Mouse (Mus musculus): ENCODE data around the gene Cdk5rap3. TPM values are rescaled to one million over a fixed set of nuclear protein-coding genes. Genes with fewer than 3 reads are reported as not detected.

The Cdk5rap3 gene
- polyA plus RNA-seq, 1 experiment from 2014 or later: 106 TPM

DNA sequence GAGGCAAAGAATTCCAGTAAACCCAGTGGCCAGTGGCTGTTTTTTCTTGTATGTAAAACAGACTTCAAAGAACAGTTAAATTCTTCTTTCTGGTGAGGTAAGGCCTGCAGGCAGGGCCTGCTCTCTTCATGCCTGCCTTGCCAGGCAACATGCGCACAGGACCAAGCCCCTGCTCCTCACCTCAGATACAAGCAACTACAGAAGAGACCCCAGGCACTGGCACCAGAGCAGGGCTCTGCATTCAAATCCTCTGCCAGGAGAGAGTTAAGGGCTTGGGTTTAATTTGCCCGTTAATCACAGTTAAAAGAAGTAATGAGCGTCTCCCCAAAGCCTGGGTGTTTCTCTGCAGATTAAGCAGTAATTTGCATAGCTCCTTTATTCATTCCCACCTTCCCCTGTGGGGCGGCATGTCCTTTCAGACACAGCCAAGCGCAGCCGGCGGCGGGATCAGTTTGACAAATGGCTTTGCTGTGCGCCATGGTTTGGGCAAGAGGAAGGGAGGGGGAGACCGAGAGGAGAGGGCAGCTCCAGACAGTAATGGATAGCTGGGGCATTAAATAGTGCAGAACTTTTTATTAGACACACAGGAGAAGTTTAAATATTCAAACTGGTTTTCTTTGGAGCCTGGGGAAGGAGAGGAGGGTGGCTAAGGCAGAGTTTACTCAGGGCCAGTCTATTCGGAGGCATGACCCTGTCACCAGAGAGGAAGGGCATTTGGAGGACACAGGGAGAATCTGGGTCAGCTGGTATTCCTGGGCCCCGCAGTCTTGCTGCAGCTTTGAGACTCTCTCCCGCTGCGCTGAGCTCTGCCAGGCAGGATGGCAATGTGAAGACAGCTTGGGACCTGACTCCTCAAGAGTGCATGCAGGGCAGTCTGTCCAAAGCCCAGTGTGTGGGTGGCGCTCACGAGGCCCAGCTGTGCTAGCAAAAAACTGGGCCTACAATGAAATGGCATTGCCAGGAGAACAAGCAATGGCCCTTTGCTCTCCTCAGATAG is 13.4 kb downstream of the Cdk5rap3 start:
- H3K4me3 ChIP-seq (replicated peaks; ENCODE audit: low read length): no peak overlapping the region
- H3K4me2 ChIP-seq (ENCODE audit: low read length): no peak overlapping the region
- no peaks in the 10 kb centered on the region for H3K27me3 ChIP-seq (replicated peaks; ENCODE audit: control insufficient read depth, insufficient read depth, low read length)
- H3K4me1 ChIP-seq (replicated peaks; ENCODE audit: control insufficient read depth, insufficient read depth, low read length): peaks cover 49% of the 10 kb centered on the region
- no peaks in the 10 kb centered on the region for H3K9me3 ChIP-seq (ENCODE audit: control insufficient read depth, low read length)
- WGBS: 4% methylated on average over 16 of the region's 16 CpGs
- peak; percentile 92 for ATAC-seq
- peak overlapping the region; percentile 91 for H3K27ac ChIP-seq (ENCODE audit: low read length)
- H3K36me3 ChIP-seq (ENCODE audit: control insufficient read depth, insufficient read depth): 0 out of 2 replicates have a peak, but pooled peaks cover 3% of the 10 kb centered on the region
- H3K9ac ChIP-seq (replicated peaks; ENCODE audit: low read depth, low read length): 0 out of 2 replicates have a peak overlapping the region, but pooled peaks have one; percentile 27

DNA sequence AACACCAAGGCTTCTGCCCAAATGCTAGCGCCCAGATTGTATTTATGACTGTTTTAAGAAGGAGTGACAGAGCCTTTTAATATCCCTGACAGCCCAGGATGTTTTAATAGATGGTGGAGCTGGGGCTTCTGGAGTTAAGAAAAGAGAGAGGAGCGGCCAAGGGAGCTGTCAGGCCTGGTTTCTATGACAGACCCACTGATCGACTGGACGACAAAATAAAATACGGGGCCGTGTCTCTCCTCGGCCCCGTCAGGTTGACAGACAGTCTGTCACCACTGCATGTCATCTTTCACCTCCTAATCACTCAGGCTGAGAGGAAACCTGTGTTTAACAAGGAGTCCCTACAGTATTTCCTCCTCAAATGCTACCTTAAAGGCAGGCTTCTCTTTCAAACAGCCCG is 15.0 kb downstream of the Cdk5rap3 start:
- Histone ChIP-seq H3K36me3 (ENCODE audit: control insufficient read depth, insufficient read depth) (no peaks in the 10 kb centered on the region), H3K9me3 (ENCODE audit: control insufficient read depth, low read length) (no peaks in the 10 kb centered on the region), H3K4me3 (replicated peaks; ENCODE audit: low read length) (no peak overlapping the region), H3K27me3 (replicated peaks; ENCODE audit: control insufficient read depth, insufficient read depth, low read length) (no peaks in the 10 kb centered on the region), H3K4me1 (replicated peaks; ENCODE audit: control insufficient read depth, insufficient read depth, low read length) (peaks cover 52% of the 10 kb centered on the region), H3K4me2 (ENCODE audit: low read length) (no peak overlapping the region), H3K27ac (ENCODE audit: low read length) (peak overlapping the region; percentile 38), H3K9ac (replicated peaks; ENCODE audit: low read depth, low read length) (no peak overlapping the region)
- ATAC-seq: no peak
- 33% methylated on average over 9 of the region's 9 CpGs for WGBS

DNA sequence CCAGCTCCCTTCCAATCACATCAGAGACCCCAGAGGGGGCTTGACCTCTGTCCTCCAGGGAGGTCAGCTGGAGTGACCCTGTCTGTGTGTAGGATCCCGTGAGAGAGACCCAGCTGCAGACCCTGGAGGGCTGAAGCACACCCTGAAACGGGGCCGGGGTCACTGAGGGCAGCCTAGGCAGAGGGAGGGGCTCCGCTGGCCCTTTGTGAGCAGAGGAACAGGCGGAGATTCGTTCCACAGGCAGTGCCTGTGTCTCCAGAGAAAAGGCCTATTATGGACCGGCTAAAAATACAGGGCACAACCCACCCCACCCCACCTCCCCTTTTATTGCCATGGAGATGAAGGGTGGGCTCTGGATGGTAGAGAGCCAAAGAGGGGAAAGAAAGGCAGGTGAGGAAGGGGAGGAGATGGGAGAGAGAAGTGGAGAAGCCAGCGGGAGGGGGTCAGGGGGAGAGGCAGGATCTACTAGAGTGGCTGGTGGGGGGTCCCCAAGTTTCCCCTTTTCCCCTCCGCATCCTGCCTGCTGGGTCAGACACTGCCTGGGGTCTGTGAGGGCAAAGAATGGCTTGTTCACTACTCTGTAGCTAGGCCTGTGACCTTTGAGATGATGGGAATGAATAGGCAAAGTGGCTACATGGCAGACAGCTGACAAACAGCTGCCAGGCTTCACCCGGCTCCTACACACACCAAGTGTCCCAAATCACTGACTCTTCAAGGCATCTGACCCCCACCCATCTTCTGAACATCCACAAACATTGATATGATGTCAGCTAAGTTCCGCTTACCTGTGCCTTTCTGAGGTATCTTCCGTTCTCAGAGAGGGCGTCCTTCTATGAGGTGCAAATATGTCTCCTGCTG is 16.6 kb downstream of the Cdk5rap3 start:
- Histone ChIP-seq H3K27ac (ENCODE audit: low read length) (peak overlapping the region; percentile 67; the same call in 1 of the 2 replicates), H3K9ac (replicated peaks; ENCODE audit: low read depth, low read length) (peak overlapping the region; percentile 37), H3K4me3 (replicated peaks; ENCODE audit: low read length) (no peak overlapping the region), H3K27me3 (replicated peaks; ENCODE audit: control insufficient read depth, insufficient read depth, low read length) (no peaks in the 10 kb centered on the region), H3K4me2 (ENCODE audit: low read length) (no peak overlapping the region; the same call in 1 of the 2 replicates), H3K9me3 (ENCODE audit: control insufficient read depth, low read length) (no peaks in the 10 kb centered on the region), H3K4me1 (replicated peaks; ENCODE audit: control insufficient read depth, insufficient read depth, low read length) (peaks cover 51% of the 10 kb centered on the region), H3K36me3 (ENCODE audit: control insufficient read depth, insufficient read depth) (no peaks in the 10 kb centered on the region)
- ATAC-seq: no peak
- WGBS: 24% methylated on average over 13 of the region's 13 CpGs

DNA sequence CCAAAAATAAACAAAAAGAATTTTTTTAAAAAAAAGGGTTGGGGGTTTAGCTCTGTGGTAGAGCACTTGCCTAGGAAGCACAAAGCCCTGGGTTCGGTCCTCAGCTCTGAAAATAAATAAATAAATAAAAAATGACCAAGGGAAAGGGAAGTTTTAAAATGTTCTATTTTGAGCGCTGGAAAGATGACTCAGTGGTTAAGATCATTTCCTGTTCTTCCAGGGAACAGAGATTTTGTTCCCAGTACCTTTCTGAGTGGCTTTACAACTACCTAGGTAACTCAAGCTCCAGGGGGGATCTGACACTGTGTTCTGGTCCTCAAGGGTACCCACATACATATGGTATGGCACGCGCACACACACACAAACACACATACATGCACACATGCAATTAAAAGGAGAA is 20.4 kb downstream of the Cdk5rap3 start:
- Histone ChIP-seq H3K36me3 (ENCODE audit: control insufficient read depth, insufficient read depth) (no peaks in the 10 kb centered on the region), H3K9me3 (ENCODE audit: control insufficient read depth, low read length) (no peaks in the 10 kb centered on the region), H3K27me3 (replicated peaks; ENCODE audit: control insufficient read depth, insufficient read depth, low read length) (no peaks in the 10 kb centered on the region), H3K4me1 (replicated peaks; ENCODE audit: control insufficient read depth, insufficient read depth, low read length) (peaks cover 33% of the 10 kb centered on the region), H3K4me3 (replicated peaks; ENCODE audit: low read length) (no peak overlapping the region), H3K4me2 (ENCODE audit: low read length) (no peak overlapping the region), H3K27ac (ENCODE audit: low read length) (no peak overlapping the region), H3K9ac (replicated peaks; ENCODE audit: low read depth, low read length) (no peak overlapping the region)
- WGBS: 94% methylated on average over 4 of the region's 4 CpGs
- ATAC-seq: no peak

DNA sequence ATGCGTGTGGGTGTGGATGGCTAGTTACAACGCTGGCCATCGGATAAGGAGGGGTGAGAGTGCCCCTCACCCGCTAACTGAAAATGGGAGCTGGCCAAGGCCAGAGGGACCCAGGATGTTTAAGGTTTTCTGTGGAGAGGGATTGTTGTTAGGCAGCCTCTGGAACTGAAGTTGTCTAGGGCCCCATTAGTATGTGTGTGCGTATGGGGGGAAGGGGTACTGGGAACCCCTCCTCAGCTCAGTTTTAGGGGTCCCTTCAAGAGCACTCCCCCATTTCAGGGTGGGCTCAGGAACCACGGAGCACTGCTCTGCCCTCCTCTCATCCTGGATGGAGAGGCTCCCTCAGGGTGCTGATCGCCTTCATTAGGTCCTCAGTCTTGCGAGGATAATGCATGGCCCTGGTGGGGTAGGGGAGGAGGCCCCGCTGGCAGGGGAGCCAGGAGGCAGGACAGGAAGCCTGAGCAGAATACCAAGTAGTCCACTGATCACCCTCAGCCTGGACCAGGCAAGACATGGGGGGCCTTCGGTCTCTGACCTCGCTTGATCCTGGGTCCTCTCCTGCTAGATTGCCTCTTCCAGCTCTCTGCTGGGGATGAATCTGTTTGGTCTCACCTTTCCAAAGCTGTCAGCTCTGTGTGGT is 23.0 kb downstream of the Cdk5rap3 start:
- ATAC-seq: peak; percentile 82
- WGBS: 25% methylated on average over 11 of the region's 11 CpGs
- H3K4me2 ChIP-seq (ENCODE audit: low read length): no peak overlapping the region
- H3K4me1 ChIP-seq (replicated peaks; ENCODE audit: control insufficient read depth, insufficient read depth, low read length): peaks cover 19% of the 10 kb centered on the region
- H3K27ac ChIP-seq (ENCODE audit: low read length): peak overlapping the region; percentile 31; the same call in 1 of the 2 replicates
- no peaks in the 10 kb centered on the region for H3K27me3 ChIP-seq (replicated peaks; ENCODE audit: control insufficient read depth, insufficient read depth, low read length)
- no peaks in the 10 kb centered on the region for H3K9me3 ChIP-seq (ENCODE audit: control insufficient read depth, low read length)
- no peaks in the 10 kb centered on the region for H3K36me3 ChIP-seq (ENCODE audit: control insufficient read depth, insufficient read depth)
- H3K9ac ChIP-seq (replicated peaks; ENCODE audit: low read depth, low read length): no peak overlapping the region
- no peak overlapping the region for H3K4me3 ChIP-seq (replicated peaks; ENCODE audit: low read length)

DNA sequence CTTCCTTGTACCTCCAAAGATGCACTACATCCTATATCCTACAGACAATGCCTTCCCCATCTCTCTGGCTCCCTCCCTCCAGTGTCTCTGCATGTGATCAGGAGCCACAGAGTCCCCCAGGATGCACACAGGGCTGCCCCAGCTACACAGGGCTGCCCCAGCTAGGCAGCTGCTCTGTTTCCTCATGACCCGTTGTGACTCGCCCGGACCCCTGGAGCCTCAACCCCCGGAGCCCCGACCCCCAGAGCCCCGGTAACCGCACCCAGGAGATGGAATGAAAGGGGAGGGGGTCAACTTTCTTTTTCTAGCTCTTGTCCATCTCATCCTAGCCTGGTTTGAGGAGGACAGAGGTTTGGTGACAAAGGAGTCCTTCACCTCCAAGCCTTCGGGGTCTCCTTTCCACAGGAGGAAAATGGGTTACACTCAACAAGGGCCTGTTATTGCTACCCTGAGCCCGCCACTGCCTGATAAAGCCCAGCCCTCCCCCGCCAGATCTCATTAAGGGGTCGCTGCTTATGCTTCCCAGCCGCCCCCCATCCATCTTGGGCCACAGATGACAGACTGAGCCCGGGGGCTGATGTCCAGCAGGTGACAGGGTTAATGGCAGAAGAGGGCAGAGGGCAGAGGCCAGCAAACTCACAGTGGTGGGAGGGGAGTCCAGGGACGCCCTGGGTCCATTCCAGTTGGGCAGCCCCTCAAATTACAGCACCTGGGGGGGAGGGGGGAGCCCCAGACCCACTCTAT is 24.3 kb downstream of the Cdk5rap3 start:
- no peak overlapping the region for H3K27ac ChIP-seq (ENCODE audit: low read length)
- 71% methylated on average over 14 of the region's 14 CpGs for WGBS

DNA sequence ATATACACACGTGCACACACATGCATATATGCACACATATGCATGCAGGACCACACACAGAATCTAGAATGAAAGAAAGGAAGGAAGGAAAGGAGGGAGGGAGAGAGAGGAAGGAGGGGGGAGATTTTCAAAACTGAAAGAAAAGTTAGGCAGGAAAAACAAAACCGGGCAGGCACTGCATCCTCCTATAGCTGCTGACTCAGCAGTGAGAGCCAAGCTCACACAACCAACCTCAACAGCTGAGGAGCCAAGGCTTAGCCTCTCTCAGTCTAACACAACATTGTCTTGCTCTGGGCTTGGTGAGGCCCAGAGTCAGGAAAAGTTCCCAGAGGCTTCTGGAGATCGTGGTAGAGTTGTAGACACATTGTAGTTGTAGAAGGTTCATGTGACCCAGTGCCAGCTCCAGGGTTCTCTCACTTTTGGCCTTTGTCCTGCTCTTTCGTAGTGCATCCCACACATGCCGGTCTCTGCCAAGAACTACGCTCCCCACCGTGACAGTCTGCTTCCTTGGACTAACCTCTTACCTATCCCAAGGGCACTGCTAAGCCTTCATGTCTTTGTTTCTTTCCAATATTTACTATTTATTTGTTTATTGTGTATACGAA is 29.3 kb downstream of the Cdk5rap3 start:
- peaks cover 26% of the 10 kb centered on the region for H3K4me1 ChIP-seq (replicated peaks; ENCODE audit: control insufficient read depth, insufficient read depth, low read length)
- H3K27me3 ChIP-seq (replicated peaks; ENCODE audit: control insufficient read depth, insufficient read depth, low read length): no peaks in the 10 kb centered on the region
- H3K36me3 ChIP-seq (ENCODE audit: control insufficient read depth, insufficient read depth): no peaks in the 10 kb centered on the region
- ATAC-seq: no peak
- 65% methylated on average over 8 of the region's 8 CpGs for WGBS
- no peak overlapping the region for H3K9ac ChIP-seq (replicated peaks; ENCODE audit: low read depth, low read length)
- no peaks in the 10 kb centered on the region for H3K9me3 ChIP-seq (ENCODE audit: control insufficient read depth, low read length)
- H3K27ac ChIP-seq (ENCODE audit: low read length): peak overlapping the region; percentile 95
- H3K4me2 ChIP-seq (ENCODE audit: low read length): no peak overlapping the region
- no peak overlapping the region for H3K4me3 ChIP-seq (replicated peaks; ENCODE audit: low read length)

More for the DNA sequence above, 24.3 kb downstream of the Cdk5rap3 start:
- no peak for ATAC-seq
- H3K27me3 ChIP-seq (replicated peaks; ENCODE audit: control insufficient read depth, insufficient read depth, low read length): no peaks in the 10 kb centered on the region
- H3K36me3 ChIP-seq (ENCODE audit: control insufficient read depth, insufficient read depth): no peaks in the 10 kb centered on the region
- no peak overlapping the region for H3K4me3 ChIP-seq (replicated peaks; ENCODE audit: low read length)
- H3K9ac ChIP-seq (replicated peaks; ENCODE audit: low read depth, low read length): no peak overlapping the region
- H3K9me3 ChIP-seq (ENCODE audit: control insufficient read depth, low read length): no peaks in the 10 kb centered on the region
- no peak overlapping the region for H3K4me2 ChIP-seq (ENCODE audit: low read length)
- peaks cover 16% of the 10 kb centered on the region for H3K4me1 ChIP-seq (replicated peaks; ENCODE audit: control insufficient read depth, insufficient read depth, low read length)

DNA sequence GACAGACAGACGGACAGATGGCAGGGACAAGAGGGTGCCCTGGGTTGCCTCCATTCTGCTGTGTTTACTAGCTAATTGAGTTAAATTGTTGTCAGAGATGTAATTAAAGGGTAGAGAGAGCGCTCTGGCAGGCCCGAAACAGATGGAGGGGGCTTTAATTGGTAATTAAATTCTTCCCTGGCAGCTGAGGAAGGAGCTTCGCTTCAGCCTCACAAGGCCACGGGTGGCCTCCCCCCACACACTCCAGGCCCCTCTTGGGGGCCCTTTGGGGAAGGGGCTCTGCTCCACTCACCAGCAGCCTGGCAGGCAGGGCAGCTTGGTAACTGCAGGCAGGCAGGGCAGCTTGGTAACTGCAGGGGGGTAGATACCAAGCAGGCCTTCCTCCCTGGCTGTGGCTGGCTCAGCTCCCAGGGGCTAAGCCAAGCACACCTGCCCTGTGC is 30.4 kb downstream of the Cdk5rap3 start:
- H3K27me3 ChIP-seq (replicated peaks; ENCODE audit: control insufficient read depth, insufficient read depth, low read length): no peaks in the 10 kb centered on the region
- H3K9ac ChIP-seq (replicated peaks; ENCODE audit: low read depth, low read length): peak overlapping the region; percentile 41
- H3K4me1 ChIP-seq (replicated peaks; ENCODE audit: control insufficient read depth, insufficient read depth, low read length): peaks cover 26% of the 10 kb centered on the region
- H3K4me3 ChIP-seq (replicated peaks; ENCODE audit: low read length): no peak overlapping the region
- H3K9me3 ChIP-seq (ENCODE audit: control insufficient read depth, low read length): no peaks in the 10 kb centered on the region
- H3K4me2 ChIP-seq (ENCODE audit: low read length): 0 out of 2 replicates have a peak overlapping the region, but pooled peaks have one; percentile 9
- no peaks in the 10 kb centered on the region for H3K36me3 ChIP-seq (ENCODE audit: control insufficient read depth, insufficient read depth)
- WGBS: 2% methylated on average over 5 of the region's 5 CpGs
- peak overlapping the region; percentile 95 for H3K27ac ChIP-seq (ENCODE audit: low read length)
- ATAC-seq: peak; percentile 95
